Mouse (Mus musculus): ENCODE results near the gene Pter. TPM values are rescaled to one million over a fixed set of nuclear protein-coding genes. Genes with fewer than 3 reads are reported as not detected.
A peak's percentile ranks its signal among the peaks of the same experiment; 100 is the strongest.

Gene Pter
- polyA plus RNA-seq (2016; fragmentation: Nextera tagmentation; extraction: Ambion mirVana): 16.1 and 17.7 TPM in 2 replicates

DNA sequence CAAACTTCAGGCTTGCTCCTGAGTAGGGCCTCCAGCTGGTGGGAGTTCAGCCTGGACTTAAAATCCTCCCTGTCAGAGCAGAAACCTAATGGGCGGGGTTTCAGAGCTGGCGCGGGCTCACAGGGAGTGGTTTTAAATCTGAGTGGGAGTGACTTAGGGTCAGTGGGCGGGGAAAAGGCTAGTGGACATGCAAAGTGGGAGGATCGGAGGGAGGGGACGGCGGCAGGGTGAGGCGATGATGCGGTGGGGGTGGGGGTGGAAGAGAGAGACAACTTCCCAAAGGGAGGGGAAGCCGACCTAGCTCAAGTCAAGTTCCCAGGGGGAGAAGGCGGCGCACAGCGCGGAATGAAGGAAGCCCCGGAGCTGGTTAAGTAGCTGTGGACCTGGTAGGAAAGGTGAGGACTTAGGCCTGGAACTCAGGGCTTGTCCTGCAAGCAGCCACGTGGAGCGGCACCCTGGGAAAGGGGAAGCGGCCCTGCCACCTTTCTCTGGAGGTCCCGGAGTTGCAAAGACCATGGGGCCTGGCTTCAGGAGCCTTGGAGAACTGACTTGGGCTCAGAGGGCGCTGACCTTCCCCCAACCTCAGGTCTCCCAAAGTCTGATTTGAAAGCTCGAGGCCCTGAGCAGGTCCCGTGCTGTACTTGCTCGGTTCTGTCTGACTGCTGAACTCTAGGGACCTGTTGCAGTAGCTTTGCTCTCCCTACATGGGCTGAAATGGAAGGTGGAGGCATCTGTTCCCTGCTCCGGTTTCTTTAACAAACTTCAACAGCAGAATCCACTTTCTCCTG, at the start of gene Pter:
TSS of gene Pter (plus strand) at position 238 of the 788 bp plus-strand sequence.
- Histone ChIP-seq H3K27me3 (replicated peaks; ENCODE audit: low read depth, poor library complexity, severe bottlenecking) (no peaks in the 10 kb centered on the region), H3K4me1 (peaks cover 12% of the 10 kb centered on the region), H3K36me3 (replicated peaks) (no peaks in the 10 kb centered on the region), H3K9me3 (no peaks in the 10 kb centered on the region), H3K27ac (replicated peaks) (peak within 1 kb of the TSS; percentile 88), H3K4me3 (peak within 1 kb of the TSS; percentile 70)
- DNase-seq (ENCODE audit: low spot score): peak; percentile 92
- WGBS: 2% methylated on average over 24 of the region's 24 CpGs

DNA sequence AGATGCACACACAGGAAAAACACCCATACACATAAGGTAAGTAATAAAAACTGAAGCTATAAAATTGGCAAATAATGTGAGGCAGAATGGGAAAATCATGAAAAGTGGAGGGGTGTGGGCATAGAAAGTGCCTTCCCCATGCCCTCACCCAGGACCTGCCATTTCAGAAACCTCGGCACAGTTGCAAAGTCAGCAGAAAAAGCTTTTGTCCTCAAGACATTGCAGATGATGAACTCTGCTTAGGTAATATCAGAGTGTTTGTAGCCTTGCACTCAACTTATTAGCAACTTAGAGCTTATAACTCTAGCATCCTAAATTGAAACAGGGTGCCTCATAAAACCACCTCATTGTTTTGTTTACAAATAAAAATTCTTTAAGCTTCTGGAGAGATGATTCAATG, 49.6 kb upstream of the Pter start:
- WGBS: 72% methylated on average over 1 of the region's 1 CpGs
- DNase-seq (ENCODE audit: low spot score): no peak
- Histone ChIP-seq H3K36me3 (replicated peaks) (no peaks in the 10 kb centered on the region), H3K9me3 (no peaks in the 10 kb centered on the region), H3K27ac (replicated peaks) (no peak overlapping the region), H3K4me3 (no peak overlapping the region), H3K27me3 (replicated peaks; ENCODE audit: low read depth, poor library complexity, severe bottlenecking) (no peaks in the 10 kb centered on the region), H3K4me1 (no peaks in the 10 kb centered on the region)

DNA sequence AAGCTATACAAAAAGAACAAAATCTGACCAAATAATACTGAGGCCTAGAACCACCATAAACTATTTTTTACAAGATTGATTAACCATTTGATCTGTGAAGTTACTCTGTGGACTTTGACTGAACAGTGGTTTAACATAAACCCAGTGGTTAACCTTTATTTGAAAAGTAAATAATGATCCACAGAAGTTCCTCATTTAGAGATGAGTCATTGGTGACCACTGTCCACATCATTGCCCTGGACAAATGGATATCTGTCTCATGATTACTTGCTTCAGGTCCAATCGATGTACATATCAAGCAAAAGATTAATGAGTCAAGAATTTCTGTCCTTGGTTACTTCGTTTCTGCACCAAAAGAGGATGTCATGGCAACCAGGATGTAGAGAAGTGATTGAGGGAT, 44.3 kb upstream of the Pter start:
- Histone ChIP-seq H3K4me1 (no peaks in the 10 kb centered on the region), H3K36me3 (replicated peaks) (no peaks in the 10 kb centered on the region), H3K4me3 (no peak overlapping the region), H3K9me3 (no peaks in the 10 kb centered on the region), H3K27ac (replicated peaks) (no peak overlapping the region), H3K27me3 (replicated peaks; ENCODE audit: low read depth, poor library complexity, severe bottlenecking) (no peaks in the 10 kb centered on the region)
- WGBS: 79% methylated on average over 2 of the region's 2 CpGs
- DNase-seq (ENCODE audit: low spot score): no peak

DNA sequence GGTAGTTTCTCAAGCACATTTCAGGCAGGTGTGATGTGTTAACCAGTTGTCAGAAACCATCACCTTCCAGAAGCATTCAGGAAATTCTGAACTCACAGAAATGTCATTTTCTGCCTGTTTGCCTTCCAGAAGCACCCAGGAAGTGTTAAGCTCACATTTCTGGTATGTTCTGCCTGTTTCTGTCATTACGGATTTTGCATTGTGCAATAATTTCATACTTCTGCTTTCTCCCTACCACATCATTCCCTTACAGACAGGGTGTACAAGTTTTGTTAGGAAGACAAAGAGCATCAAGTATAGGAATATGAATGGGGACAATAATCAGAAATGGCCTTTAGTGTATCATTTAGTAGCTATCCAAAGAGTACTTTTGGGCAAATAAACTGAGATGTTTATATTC, 42.8 kb upstream of the Pter start:
- Histone ChIP-seq H3K4me1 (no peaks in the 10 kb centered on the region), H3K27ac (replicated peaks) (no peak overlapping the region), H3K36me3 (replicated peaks) (no peaks in the 10 kb centered on the region), H3K4me3 (no peak overlapping the region), H3K27me3 (replicated peaks; ENCODE audit: low read depth, poor library complexity, severe bottlenecking) (no peaks in the 10 kb centered on the region), H3K9me3 (no peaks in the 10 kb centered on the region)
- DNase-seq (ENCODE audit: low spot score): no peak
- 88% methylated on average over 1 of the region's 1 CpGs for WGBS

DNA sequence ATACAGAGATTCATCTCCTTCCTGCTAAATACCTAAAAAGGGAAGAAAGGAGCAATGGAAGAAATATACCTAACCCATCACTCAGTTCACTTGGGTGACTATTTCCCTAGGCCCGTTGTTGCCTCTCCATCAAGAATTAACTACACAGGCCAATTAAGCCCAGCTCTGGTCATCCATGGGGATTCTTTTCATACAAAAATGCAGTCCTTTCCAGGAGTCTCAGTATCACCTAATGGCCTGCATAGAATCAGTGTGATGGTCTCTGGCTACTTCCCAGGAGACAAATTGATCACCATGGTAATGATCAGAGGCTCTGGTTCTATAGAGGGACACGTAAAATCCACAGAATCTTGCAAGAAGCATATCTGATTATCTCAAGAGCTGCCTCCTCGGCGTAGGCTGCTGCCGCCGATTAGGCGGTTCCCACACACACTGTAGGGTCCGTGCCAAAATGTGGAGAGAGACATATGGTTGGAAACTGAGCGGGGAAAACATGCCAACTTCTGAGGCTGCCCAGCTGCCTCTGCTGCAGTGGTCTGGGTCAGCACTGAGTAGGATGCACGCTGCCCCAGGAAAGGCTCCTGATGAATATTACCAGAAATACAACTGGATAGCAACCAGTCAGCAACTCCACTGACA, 40.4 kb upstream of the Pter start:
- no peak overlapping the region for H3K4me3 ChIP-seq
- H3K27ac ChIP-seq (replicated peaks): no peak overlapping the region
- no peaks in the 10 kb centered on the region for H3K9me3 ChIP-seq
- no peak for DNase-seq (ENCODE audit: low spot score)
- no peaks in the 10 kb centered on the region for H3K4me1 ChIP-seq
- no peaks in the 10 kb centered on the region for H3K36me3 ChIP-seq (replicated peaks)
- 88% methylated on average over 10 of the region's 10 CpGs for WGBS
- H3K27me3 ChIP-seq (replicated peaks; ENCODE audit: low read depth, poor library complexity, severe bottlenecking): no peaks in the 10 kb centered on the region

DNA sequence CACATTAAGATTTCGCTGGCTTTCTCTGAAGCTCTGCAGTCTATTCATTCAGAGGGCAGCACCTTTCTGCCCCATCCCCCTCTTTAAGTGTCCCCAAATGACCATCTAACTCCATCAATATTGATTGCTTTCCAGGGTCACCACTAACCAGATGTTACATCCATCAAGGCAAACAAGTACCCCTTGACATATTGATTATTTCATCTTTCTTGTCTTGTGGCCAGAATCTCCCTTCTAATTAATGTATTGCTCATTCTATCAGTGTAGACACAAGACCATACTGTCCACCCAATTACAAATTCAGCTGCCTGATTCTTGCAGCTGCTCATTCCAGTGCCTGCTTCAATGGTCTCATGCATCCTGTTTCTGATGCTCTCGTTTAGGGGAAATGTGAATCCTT, 36.8 kb upstream of the Pter start:
- WGBS: 75% methylated on average over 2 of the region's 2 CpGs
- no peak for DNase-seq (ENCODE audit: low spot score)

DNA sequence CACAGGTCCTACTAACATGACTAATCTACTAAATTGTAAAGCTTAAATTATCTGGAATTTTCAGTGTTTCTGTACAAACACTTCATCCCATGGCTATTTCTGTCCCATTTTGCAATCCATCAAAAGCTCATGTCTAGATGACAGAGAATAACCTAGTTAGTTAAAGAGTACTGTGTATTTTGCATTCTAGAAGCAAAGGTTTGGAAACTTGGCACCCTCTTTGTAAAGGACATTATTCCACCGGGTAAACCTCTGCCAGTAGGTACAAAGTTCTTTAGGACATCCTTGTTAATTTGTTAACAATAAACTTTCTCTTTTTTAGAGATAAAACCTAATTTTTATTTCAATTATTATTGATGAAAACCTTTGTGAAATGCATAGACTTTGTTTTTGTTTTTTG, 18.1 kb upstream of the Pter start:
- Histone ChIP-seq H3K36me3 (replicated peaks) (no peaks in the 10 kb centered on the region), H3K9me3 (no peaks in the 10 kb centered on the region), H3K4me3 (no peak overlapping the region), H3K4me1 (no peaks in the 10 kb centered on the region), H3K27me3 (replicated peaks; ENCODE audit: low read depth, poor library complexity, severe bottlenecking) (no peaks in the 10 kb centered on the region), H3K27ac (replicated peaks) (no peak overlapping the region)
- DNase-seq (ENCODE audit: low spot score): no peak
- 94% methylated on average over 1 of the region's 1 CpGs for WGBS

More for the DNA sequence above, 36.8 kb upstream of the Pter start:
- Histone ChIP-seq H3K4me1 (no peaks in the 10 kb centered on the region), H3K9me3 (no peaks in the 10 kb centered on the region), H3K4me3 (no peak overlapping the region), H3K27me3 (replicated peaks; ENCODE audit: low read depth, poor library complexity, severe bottlenecking) (no peaks in the 10 kb centered on the region), H3K27ac (replicated peaks) (no peak overlapping the region), H3K36me3 (replicated peaks) (no peaks in the 10 kb centered on the region)

DNA sequence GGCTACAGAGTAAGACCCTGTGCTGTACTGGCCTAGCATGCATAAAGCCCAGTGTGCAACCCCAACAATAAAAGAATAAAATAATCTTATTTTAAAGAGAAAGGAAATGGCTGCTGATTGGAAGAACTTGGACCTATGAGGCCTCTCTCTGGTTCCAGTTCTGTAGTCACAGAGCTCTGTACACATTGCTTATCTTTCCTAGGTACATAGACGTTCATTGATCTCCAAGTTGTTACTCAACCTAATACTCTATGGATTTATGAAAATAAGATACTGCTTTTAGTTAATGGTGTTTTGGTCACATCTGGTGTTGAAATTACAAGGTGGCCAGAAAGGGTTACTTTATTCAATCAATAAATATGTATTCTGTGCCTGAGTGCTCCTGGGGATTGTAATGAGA, 1.8 kb downstream of the Pter start:
- no peaks in the 10 kb centered on the region for H3K36me3 ChIP-seq (replicated peaks)
- no peaks in the 10 kb centered on the region for H3K27me3 ChIP-seq (replicated peaks; ENCODE audit: low read depth, poor library complexity, severe bottlenecking)
- H3K4me1 ChIP-seq: peaks cover 12% of the 10 kb centered on the region
- WGBS: 88% methylated on average over 1 of the region's 1 CpGs
- no peak overlapping the region for H3K27ac ChIP-seq (replicated peaks)
- no peak overlapping the region for H3K4me3 ChIP-seq
- DNase-seq (ENCODE audit: low spot score): no peak
- no peaks in the 10 kb centered on the region for H3K9me3 ChIP-seq

DNA sequence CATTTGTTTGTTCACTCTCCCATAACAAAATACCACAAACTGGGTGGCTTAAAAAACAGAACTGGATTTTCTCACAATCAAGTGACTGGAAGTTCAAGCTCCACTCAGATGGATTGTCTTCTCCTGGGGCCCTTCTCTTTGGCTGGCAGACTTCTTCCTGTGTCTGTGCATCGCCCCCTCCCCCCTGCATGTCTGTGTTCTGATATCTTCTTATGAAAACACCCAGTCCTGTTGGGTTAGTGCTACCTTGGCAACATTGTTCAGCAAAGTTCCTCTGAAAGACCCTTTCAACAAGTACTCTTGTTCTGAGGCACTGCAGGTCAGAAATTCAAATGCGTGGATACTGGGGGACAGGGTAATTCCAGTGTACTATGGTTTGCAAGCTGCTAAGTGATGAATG, 6.5 kb downstream of the Pter start:
- H3K4me1 ChIP-seq: no peaks in the 10 kb centered on the region
- DNase-seq (ENCODE audit: low spot score): no peak
- no peaks in the 10 kb centered on the region for H3K27me3 ChIP-seq (replicated peaks; ENCODE audit: low read depth, poor library complexity, severe bottlenecking)
- no peaks in the 10 kb centered on the region for H3K9me3 ChIP-seq
- no peak overlapping the region for H3K27ac ChIP-seq (replicated peaks)
- H3K4me3 ChIP-seq: no peak overlapping the region
- H3K36me3 ChIP-seq (replicated peaks): no peaks in the 10 kb centered on the region
- WGBS: 83% methylated on average over 2 of the region's 2 CpGs

DNA sequence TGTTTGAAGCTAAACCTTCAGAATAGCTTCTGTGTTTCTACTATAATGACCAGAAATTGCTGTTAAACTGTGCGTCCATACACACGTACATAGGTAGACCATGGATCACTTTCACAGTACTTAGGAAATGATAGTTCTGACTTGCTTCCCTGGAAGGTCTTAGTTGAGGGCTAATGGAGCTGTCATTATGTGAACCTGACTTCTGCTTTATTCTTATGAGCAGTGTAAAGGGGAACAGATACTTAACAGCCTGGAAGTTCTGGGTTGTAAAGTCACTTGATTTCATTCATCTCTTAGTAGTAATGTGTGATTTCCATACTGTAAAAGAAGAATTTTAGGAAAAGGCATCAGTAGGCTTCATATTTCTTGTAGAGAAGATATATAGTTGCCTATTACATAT, 10.1 kb downstream of the Pter start:
- Histone ChIP-seq H3K9me3 (no peaks in the 10 kb centered on the region), H3K4me3 (no peak overlapping the region), H3K36me3 (replicated peaks) (no peaks in the 10 kb centered on the region), H3K4me1 (no peaks in the 10 kb centered on the region), H3K27me3 (replicated peaks; ENCODE audit: low read depth, poor library complexity, severe bottlenecking) (no peaks in the 10 kb centered on the region), H3K27ac (replicated peaks) (no peak overlapping the region)
- DNase-seq (ENCODE audit: low spot score): no peak
- WGBS: 87% methylated on average over 2 of the region's 2 CpGs

DNA sequence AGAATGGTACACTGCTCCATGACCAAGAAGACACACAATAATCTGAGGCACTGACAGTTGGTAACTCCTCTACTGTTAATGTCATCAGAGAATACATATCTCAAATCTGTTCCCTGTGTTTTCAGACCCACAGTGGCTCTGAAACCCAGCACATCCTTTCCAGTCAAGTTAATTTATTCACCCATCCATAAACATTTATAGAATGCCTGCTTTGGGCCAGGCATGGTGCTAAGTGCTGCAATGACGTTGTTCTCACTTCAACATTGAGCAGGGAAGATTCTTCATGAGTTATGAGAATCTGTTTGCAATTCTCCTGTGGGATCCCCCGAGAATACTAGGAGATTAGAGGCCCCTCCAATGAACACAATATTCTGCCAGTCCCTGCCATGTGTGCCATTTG, 11.4 kb downstream of the Pter start:
- Histone ChIP-seq H3K27ac (replicated peaks) (no peak overlapping the region), H3K36me3 (replicated peaks) (no peaks in the 10 kb centered on the region), H3K4me1 (no peaks in the 10 kb centered on the region), H3K4me3 (no peak overlapping the region), H3K9me3 (no peaks in the 10 kb centered on the region), H3K27me3 (replicated peaks; ENCODE audit: low read depth, poor library complexity, severe bottlenecking) (no peaks in the 10 kb centered on the region)
- 80% methylated on average over 2 of the region's 2 CpGs for WGBS
- no peak for DNase-seq (ENCODE audit: low spot score)

DNA sequence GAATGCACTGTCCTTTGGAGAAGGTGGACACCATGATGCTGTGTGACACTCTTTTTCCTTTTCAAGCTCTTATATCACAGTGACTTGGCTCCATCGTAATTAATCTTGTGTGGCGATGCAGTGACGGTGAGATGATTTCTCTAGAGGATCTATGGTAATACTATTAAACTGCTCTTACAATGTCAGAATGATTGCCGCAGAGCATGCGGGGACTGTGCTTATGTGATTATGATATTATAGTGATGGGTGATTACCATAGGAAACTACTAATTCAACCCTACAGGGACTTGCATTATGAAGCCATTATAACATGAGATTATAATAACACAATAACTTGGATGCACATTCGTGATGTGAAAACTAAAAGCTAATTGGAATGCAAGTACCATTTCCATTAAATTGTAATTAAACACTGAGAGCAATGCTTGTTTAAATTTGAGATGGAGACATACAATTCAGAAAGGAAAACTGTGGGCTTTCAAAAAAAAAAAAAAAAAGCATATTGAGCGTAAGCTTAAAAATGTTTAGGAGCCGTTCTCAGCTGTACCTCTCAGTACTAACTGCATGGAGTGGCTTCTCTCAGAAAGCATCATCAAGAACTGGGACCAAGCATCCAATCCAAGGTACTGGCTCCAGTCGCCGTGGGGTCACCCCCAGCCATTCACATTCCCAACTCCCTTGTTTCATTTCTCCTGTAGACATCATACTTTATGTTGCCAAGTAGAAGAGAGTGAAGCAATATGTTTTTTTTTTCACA, 13.8 kb downstream of the Pter start:
- Histone ChIP-seq H3K4me3 (no peak overlapping the region), H3K27ac (replicated peaks) (no peak overlapping the region), H3K27me3 (replicated peaks; ENCODE audit: low read depth, poor library complexity, severe bottlenecking) (no peaks in the 10 kb centered on the region), H3K36me3 (replicated peaks) (no peaks in the 10 kb centered on the region), H3K4me1 (no peaks in the 10 kb centered on the region), H3K9me3 (no peaks in the 10 kb centered on the region)
- no peak for DNase-seq (ENCODE audit: low spot score)
- 93% methylated on average over 10 of the region's 10 CpGs for WGBS

DNA sequence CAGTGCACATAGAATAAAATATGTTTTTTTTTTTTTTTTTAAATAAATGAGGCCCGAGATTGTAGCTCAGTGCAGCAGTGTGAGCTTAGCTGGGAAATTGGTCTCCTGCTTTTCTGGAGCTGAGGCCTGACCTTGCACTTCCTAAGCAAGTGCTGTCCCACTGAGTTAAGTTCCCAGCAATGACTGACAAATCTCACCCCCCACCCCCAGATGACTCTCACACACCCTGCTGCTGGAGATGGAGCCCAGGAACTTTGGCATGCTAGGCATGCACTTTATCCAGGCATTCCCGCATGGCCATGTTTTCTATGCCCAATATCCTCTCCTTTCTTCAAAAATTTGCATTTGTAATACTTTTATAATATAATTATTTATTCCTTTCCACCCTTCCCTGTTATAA, 14.8 kb downstream of the Pter start:
- Histone ChIP-seq H3K27me3 (replicated peaks; ENCODE audit: low read depth, poor library complexity, severe bottlenecking) (no peaks in the 10 kb centered on the region), H3K4me1 (no peaks in the 10 kb centered on the region), H3K27ac (replicated peaks) (no peak overlapping the region), H3K36me3 (replicated peaks) (no peaks in the 10 kb centered on the region), H3K9me3 (no peaks in the 10 kb centered on the region), H3K4me3 (no peak overlapping the region)
- WGBS: 75% methylated on average over 2 of the region's 2 CpGs
- no peak for DNase-seq (ENCODE audit: low spot score)
